Mouse (Mus musculus) neutrophil, adult 5-6 weeks (primary cell): Measurements from ENCODE around the gene Vwa5b2. TPM values are rescaled to one million over a fixed set of nuclear protein-coding genes. Genes with fewer than 3 reads are reported as not detected.

Source experiments
- ATAC-seq: fragments of 151-379, 151-347 bp; 2 replicates; pipeline ENCODE4 v1.8.0; 2017; ENCODE audit warnings: mild to moderate bottlenecking, moderate TSS enrichment; ENCODE audit not compliant: insufficient number of reproducible peaks, poor library complexity, low FRiP score, severe bottlenecking; ENCODE audit errors: extremely low read depth
- total RNA-seq: library from RNA; stranded (forward); fragments of 200-1000 nt; gene quantifications from 2 replicates; pipeline ENCODE4 v1.2.3, GENCODE M21; 2017

Gene Vwa5b2
- not detected in 2 replicates for total RNA-seq

DNA sequence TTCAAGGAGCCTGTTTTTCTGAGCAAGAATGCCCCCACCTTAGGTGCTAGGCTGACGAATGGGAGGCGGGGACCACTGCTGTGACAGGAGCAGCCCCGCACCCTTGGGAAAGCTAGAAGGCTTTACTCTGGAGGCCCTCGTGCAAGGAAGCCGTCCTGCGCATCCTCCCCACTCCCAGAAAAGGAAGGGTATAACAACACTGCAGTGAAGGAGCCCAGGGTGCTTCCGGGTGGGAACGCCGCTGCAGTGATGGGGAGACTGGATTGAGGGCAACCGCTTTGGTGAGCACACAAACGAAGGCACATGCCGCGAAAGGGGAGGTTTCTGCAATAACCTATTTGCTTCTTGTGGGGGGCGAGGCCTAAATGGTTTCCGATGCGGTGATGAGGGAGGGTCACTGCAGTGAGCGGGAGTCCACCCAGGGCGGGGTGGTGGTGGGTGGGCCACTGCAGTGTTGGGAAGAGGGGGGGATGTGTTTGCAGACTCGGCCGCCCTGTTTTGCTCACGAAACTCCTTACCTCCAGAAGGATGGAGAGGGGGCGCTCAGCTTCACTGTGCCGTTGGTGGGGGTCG is at the start of gene Vwa5b2:
Vwa5b2 (plus strand) TSS at position 106 of the 573 bp plus-strand sequence.
- no peak for ATAC-seq

DNA sequence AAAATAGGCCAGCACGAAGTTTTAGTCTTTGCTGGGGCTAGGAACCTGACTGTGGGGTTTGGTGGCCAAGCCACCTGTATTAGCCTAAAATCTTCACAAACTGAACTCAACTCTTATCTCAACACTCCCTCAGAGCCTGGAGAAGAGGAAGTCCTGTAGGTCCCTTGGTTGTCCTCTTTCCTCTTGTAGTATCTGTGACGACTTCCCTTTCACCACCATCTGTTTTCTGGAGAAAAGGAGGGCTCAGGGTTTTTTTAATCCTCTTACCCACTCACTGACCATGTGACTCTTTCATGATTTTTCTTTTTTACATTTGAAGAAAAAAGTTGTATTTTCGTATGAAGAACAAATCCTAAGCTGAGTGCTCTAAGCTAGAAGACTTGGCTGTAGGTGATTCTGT is 49.6 kb upstream of the Vwa5b2 start:
- ATAC-seq, result no peak

DNA sequence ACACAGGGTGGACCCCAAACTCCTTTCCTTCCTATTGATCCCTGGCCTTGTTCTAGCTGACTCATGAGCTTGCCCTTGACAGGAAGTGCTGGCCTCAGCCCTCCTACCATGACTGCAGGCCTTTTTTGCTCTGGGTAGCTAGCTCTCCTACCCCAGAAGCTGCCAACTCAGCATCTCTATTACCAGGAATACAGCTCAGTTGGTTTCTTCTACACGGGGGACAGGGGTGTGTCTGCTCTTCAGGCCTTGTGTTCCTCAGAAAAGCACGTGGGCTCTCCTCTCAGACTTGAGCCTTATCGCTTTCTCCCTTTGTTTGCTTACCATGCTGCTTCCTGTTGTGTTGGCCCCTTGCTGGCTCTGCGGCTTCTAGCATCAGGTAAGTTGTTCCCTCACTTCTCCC is 48.8 kb upstream of the Vwa5b2 start:
- no peak for ATAC-seq

DNA sequence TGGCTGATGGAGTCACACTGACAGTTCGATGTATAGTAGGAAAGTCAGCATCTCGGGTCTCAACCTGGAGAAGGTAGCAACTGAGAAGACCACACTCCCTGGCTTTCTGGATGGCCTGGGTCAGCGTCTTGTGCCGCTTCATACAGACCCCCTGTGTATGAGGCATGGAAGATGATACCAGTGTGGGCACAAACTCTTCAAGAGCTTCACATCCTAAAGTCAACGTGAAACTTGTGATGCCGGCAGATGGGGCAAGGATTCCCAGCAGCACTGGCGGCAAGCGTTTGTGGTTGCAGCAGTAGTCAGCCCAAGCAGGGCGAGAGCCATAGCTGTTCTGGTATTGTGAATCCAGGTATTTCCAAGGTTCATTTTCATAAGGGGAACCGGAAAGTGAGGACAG is 43.6 kb upstream of the Vwa5b2 start:
- no peak for ATAC-seq

DNA sequence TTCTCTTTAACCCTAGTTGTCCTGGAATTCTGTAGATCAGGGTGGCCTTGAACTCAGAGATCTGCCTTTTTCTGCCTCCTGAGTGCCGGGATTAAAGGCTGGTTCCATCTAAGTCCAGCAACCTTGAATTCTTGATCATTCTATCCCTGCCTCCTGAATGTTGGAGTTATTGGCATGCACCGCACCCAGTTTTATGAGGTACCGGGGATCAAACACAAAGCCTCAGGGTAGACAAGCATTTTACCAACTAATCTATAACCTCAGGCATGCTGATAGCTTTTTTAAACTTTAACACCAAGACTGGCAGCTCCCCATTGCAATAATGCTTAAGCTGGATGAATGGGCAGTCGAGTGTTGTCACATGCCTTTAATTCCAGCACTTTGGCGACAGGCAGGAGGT is 41.8 kb upstream of the Vwa5b2 start:
- no peak for ATAC-seq

DNA sequence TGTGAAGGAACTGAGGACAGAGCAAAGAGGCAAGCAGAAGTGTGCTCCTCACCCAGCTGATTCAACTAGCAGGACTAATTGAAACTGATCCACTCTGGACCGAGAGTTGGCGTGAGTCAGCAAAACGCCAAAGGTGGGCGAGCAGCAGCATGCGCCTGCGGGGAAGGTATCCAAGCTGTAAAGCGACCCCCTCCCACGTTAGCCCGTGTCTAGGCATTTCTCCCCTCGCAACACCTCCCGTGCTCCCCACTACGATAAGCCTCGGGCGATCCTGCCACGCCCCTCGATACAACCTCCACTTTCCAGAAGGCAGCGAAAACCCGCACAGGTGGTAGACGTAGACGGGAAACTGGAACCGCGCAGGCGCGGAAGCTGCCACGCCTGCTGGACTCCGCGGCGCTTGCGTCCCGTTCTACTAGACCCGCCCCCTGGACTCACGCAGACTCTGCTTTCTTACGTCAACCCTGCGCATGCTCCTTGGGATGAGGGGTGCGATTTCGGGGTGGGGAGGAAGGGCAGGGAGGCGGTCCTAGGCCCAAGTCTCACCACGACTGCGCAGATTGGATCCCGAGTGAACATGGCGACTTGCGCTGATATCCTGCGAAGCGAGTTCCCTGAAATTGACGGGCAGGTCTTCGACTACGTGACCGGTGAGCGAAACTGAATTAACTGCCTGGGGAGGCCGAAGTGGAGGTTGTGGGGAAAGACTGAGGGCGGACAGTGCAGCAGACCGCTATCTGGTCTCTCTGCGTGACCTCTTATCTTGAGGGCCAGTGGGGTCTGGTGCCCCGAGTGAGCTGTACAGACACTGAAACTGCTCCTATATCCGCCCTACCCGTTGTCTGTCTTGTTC is 40.9 kb upstream of the Vwa5b2 start, which contains the start of gene Abcf3:
Abcf3 (plus strand) TSS at position 482 of the 853 bp plus-strand sequence.
- peak; percentile 99 for ATAC-seq

DNA sequence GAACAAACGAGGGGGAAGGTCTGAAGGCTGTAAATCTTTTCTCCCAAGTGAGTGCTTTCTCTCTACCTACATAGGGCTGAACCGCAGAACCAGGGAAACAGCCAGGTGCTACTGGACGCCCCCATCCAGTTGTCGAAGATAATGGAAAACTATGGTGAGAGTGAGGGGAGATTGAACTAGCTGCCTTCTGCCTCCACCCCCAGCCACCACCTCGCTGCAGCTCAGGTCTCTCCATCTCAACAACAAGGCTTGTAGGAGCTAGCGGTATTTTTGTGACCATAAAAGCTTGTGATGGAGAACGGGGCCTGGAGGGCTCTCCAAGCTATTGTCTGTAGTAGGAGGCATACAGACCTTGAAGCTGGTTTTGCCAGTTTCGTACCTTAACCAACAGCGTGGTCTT is 40.1 kb upstream of the Vwa5b2 start:
- no peak for ATAC-seq

DNA sequence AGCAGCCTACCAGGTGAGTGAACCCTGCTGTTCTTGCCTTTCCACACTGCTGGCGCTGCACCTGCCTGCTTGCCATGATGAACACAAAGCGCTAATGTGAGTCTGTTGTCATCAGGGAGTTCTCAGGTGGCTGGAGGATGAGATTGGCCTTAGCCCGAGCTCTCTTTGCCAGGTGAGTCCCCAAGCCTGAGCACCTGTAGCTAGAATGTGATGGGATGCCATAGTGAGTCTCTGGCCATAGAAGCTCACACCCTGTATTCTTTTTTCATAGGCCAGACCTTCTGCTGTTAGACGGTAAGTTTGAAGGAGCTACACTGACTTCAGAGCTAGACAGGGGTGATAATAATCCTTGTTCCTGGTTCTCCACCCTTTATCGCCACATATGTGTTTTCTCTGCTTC is 37.6 kb upstream of the Vwa5b2 start:
- ATAC-seq, result no peak

DNA sequence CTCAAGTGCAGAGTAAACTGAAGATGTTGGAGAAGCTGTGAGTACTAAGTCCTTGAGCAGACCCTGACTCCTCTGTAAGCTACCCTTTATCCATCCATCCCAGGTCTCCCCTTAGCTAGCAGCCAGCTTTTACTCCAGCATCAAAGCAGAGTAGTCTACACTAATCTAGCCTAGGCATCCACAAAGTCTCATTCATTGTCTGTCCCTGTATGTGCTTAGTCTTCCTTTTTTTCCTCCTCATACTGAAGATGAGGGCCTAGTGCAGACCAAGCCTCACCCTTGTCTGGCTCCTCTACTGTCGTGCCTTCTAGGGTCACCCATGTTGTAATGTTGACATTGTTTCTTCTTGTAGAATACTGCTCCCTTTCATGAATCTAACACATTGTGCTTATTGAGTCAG is 36.7 kb upstream of the Vwa5b2 start:
- no peak for ATAC-seq

DNA sequence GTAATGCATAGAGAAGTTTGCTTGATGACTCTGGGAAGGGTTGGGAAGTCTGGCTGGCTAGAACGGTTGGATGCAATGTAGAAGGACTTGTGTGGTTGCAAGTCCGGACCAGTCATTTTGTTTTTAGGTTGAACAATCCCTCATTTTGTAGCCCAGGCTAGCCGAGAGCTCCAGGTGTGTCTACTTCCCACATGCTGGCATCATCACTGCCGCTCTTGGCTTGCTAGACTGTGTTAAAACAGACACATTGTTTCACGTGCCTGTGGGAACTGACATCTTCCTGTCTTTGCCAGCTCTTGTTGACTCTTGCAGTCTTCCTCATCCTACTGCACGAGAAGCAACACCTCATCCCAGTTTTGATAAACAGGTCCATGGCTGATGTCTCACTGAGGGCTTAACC is 34.3 kb upstream of the Vwa5b2 start:
- ATAC-seq, result no peak

DNA sequence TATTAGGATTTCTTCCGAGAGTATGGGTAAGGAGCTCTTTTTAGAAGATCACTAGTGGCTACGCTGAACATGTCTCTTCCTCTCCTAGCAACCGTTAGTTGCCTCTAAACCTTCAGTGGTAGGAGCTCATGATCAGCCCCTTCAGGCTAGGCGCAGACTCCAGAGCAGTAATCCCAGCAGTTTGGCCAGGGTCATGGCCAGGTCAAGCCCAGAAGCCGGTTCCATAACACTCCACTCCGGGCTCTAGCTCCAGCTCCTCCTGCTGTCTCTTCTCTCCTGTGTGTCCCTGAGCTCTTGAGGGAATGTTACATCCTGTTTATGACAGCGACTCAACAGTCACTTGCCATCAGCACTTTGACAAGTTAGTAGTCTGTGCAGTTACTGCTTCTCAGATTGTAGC is 31.9 kb upstream of the Vwa5b2 start:
- ATAC-seq, result no peak

DNA sequence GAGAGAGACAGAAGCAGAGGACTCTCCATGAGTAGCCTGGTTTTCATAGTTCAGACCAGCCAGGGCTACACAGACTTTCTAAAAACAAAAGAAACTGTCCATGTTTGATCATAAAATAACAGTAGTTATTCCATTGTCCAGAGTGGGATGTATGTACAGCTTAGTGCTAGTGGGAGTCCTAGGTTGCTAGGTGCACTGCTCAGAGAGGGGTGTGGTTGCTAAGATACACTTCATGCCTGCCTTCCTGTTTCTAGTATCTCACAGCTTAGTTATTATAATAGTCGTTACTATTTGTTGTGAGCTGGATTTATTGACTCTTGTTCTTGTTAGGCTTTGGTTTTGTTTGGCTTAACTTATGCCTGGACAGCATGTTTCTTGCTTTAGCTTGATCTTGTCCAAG is 24.2 kb upstream of the Vwa5b2 start:
- ATAC-seq, result no peak

DNA sequence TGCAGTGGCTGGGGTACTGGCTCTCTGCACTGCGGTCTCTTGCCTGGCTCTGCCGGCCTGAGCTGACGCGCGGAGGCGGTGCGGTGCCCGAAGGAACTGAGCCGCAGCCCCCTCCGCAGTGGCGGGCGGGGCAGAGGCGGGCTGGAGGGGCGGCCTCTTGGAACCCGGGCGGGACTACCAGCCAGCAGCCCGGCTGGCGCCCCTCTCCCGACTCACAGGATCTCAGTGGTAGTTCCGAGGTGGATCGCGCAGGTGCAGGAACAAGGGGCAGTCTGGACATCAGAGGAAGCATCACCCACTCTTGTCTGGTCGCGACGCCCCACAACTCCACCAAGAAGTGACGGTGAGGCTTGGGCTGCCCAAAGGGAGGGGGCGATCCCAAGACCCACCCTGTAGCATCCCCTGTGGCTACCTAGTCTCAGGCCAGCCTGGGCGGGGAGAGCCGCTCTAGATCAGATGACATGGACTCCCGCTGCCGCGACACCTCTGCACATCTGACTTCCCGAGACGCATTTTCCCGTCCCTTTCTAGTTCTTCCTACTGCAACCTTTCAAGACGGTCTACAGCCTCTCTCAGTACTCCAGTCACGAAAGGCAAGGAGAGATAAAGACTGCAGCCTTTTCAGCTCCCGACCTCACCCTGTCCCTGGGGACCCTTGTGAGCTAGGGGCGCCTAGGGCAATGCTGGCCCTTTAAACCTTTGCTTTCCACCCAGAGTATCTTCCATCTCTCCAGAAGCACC is 838 bp downstream of the Vwa5b2 start:
- no peak for ATAC-seq

DNA sequence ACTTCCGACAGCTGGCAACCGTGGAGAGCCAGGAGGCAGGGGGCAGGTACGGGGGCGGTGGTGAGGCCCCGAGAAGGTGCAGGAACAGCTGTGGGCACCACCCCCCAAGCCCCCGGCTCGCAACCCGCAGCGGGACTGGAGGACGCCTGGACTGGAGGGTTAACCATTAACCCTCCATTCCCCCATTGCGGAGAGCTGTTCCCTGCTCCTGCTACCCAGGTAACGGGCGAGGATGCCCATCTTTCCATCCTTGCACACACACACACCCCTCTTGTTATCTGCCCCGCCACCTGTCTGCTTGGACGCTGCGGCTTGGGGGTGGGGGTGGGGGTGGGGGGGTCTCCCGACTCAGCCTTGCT is 1.4 kb downstream of the Vwa5b2 start:
- no peak for ATAC-seq

DNA sequence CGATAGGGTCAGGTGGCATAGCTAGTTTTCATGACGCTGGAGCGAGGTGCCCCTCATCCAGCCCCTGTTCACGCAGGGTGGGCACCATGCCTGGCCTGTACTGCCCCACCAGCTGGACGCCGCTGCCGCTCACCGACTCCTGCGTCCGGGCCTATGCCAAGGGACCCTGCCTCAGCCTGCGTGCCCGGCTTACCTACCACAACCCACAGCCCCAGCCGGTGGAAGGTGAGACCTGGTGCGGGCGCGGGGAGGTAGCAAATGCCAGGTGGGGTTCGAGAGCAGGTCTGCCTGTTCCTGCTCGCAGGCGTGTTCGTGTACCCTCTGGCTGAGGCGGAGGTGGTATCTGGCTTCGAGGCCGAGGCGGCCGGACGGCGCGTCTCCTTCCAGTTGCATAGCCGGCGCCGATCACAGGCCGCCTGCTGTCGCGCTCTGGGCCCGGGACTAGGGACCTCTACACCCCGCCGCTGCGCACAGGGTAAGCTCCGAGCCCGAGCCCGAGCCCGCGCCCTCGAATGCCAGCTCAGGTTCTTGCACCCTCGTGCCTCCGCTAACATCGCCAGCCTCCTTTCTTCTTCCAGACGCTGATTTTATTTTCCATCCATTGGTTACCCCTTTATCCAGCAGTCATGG is 1.9 kb downstream of the Vwa5b2 start:
- no peak for ATAC-seq

DNA sequence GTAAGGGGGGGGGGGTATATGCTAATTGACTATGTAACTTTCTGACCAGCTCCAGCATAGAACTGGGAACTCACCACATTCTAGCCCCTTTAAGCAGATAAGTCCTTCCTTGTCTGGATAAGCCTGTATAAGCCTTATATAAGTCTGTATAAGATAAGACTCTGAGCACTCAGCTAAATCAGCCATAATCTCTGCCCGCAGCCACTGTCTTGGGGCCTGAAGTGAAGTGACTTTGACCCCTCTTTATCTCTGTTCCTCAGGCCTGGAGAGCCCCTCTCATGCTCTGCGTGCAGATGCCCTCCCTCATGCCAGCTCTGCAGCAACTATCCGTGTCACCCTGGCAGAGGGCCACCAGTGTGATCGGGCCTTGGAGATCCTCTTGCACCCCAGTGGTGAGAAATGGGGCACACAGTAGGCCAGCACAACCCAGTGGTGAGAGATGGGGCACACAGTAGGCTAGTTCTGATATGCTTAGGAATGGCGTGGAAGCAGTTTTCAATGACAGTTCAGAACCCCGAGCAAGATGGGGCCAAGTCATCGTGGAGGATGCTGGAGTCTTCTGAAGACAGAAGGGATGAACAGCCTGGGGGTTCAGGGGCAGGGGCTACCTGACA is 5.9 kb downstream of the Vwa5b2 start:
- no peak for ATAC-seq

DNA sequence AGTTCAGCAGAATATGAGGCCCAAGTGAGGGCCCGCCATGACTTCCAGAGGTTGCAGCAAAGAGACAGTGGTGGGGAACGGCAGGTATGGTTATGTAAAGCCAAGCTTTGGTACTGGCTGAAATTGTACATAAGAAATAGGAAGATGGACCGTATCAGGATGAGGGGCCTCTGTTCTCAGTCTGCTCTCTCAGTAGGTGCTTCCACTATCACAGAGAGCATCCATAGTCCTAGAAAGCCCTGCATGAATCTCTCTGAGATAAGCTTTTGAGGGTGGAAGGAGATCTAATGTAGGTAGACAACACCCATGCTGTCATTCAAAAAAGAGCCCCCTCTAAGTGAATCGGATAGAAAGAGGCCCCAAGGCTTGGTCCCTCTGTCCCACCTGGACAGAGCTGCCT is 6.5 kb downstream of the Vwa5b2 start:
- no peak for ATAC-seq

DNA sequence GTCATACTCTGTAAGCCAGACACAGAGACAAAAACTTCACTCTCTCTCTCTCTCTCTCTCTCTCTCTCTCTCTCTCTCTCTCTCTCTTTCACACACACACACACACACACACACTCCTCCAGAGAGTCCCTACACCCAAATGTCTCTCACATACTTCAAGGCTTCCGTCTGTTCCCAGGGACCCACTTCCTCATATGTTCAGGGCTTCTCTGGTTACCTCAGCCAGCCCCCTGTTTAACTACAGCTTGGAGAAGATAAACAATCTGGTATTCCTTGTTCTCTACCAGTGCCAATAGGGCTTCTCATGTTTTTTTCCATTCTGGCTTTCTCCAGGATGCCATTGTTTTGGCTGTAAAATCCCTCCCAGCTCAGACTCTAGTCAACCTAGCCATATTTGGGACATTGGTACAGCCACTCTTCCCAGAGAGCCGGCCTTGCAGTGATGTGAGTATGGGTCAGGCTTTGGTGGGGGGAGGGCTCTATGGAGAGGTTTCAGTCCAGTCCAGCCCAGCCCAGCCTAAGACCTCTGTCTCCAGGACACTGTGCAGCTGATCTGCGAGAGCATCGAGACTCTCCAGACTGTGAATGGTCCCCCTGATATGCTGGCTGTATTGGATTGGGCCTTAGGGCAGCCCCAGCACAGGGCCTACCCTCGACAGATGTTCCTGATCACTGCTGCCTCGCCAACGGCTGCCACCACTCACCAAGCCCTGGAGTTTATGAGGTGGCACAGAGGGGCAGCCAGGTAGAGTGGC is 7.6 kb downstream of the Vwa5b2 start:
- ATAC-seq, result no peak

DNA sequence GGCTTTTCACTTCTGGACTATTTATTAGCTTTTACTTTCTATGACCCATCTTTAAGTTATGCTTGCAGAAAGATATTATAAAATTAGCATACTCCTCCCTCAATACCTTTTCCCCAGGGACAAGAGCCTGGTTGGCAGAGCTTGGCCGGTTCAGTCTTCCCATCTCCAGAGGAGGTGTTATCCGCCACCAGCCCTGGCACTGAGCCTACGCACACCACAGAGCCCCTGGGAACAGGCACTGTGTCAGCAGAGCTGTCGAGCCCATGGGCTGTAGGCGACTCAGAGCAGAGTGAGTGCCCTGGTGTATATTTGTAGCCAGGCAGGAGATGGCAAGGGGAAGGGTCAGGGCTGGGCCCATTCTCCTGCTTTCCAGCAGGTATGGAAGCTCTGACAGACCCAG is 11.2 kb downstream of the Vwa5b2 start:
- ATAC-seq, result no peak
